Mouse (Mus musculus): ENCODE measurements around the gene Nlrp6. TPM values are rescaled to one million over a fixed set of nuclear protein-coding genes. Genes with fewer than 3 reads are reported as not detected.

Nlrp6 gene
- polyA plus RNA-seq, 1 experiment from 2014 or later, result 4.8 TPM

- no peak within 1 kb of the TSS for H3K27ac ChIP-seq (replicated peaks)
- no peak within 1 kb of the TSS for H3K4me2 ChIP-seq
- 75% methylated on average over 16 of the region's 16 CpGs for WGBS (ENCODE audit: insufficient replicate concordance)
- H3K4me3 ChIP-seq (replicated peaks), result no peak within 1 kb of the TSS
- H3K9me3 ChIP-seq (replicated peaks), result no peaks in the 10 kb centered on the region
- peaks cover 69% of the 10 kb centered on the region for H3K4me1 ChIP-seq (replicated peaks)
- H3K27me3 ChIP-seq, result no peaks in the 10 kb centered on the region
- no peak for ATAC-seq (ENCODE audit: insufficient read depth)
- H3K36me3 ChIP-seq (replicated peaks), result peaks cover 40% of the 10 kb centered on the region; the same call in 1 of the 2 replicates
- no peak within 1 kb of the TSS for H3K9ac ChIP-seq
These were observed 29.3 kb downstream of the Nlrp6 start, which contains the start of gene Ifitm5 for GRCm38 (mm10) chr7:140949824-140950530. TSS of gene Ifitm5 (minus strand) at chr7:140950291.

- Histone ChIP-seq H3K9me3 (replicated peaks) (no peaks in the 10 kb centered on the region), H3K36me3 (replicated peaks) (peaks cover 35% of the 10 kb centered on the region; the same call in 1 of the 2 replicates), H3K27ac (replicated peaks) (no peak overlapping the region), H3K4me1 (replicated peaks) (peaks cover 73% of the 10 kb centered on the region), H3K4me2 (no peak overlapping the region), H3K9ac (no peak overlapping the region), H3K4me3 (replicated peaks) (no peak overlapping the region), H3K27me3 (no peaks in the 10 kb centered on the region)
- 66% methylated on average over 8 of the region's 8 CpGs for WGBS (ENCODE audit: insufficient replicate concordance)
- ATAC-seq (ENCODE audit: insufficient read depth), result no peak
These were observed 30.3 kb downstream of the Nlrp6 start for GRCm38 (mm10) chr7:140951051-140951450.

- no peak overlapping the region for H3K4me3 ChIP-seq (replicated peaks)
- no peak overlapping the region for H3K9ac ChIP-seq
- no peaks in the 10 kb centered on the region for H3K27me3 ChIP-seq
- peaks cover 28% of the 10 kb centered on the region; the same call in 1 of the 2 replicates for H3K36me3 ChIP-seq (replicated peaks)
- H3K9me3 ChIP-seq (replicated peaks), result no peaks in the 10 kb centered on the region
- H3K4me2 ChIP-seq, result no peak overlapping the region
- H3K4me1 ChIP-seq (replicated peaks), result peaks cover 72% of the 10 kb centered on the region
- WGBS (ENCODE audit: insufficient replicate concordance), result 61% methylated on average over 6 of the region's 6 CpGs
- ATAC-seq (ENCODE audit: insufficient read depth), result no peak
- H3K27ac ChIP-seq (replicated peaks), result no peak overlapping the region
These were observed 31.1 kb downstream of the Nlrp6 start for GRCm38 (mm10) chr7:140951765-140952164.

GRCm38 (mm10) chr7:140952441-140952840 lies 31.7 kb downstream of the Nlrp6 start:
- no peak overlapping the region for H3K27ac ChIP-seq (replicated peaks)
- H3K9me3 ChIP-seq (replicated peaks), result no peaks in the 10 kb centered on the region
- no peak for ATAC-seq (ENCODE audit: insufficient read depth)
- no peak overlapping the region for H3K4me3 ChIP-seq (replicated peaks)
- peaks cover 69% of the 10 kb centered on the region for H3K4me1 ChIP-seq (replicated peaks)
- H3K4me2 ChIP-seq, result no peak overlapping the region
- WGBS (ENCODE audit: insufficient replicate concordance), result 67% methylated on average over 7 of the region's 7 CpGs
- H3K9ac ChIP-seq, result no peak overlapping the region
- H3K36me3 ChIP-seq (replicated peaks), result peaks cover 28% of the 10 kb centered on the region; the same call in 1 of the 2 replicates
- H3K27me3 ChIP-seq, result no peaks in the 10 kb centered on the region

GRCm38 (mm10) chr7:140953133-140953532 lies 32.4 kb downstream of the Nlrp6 start:
- no peak overlapping the region for H3K9ac ChIP-seq
- 46% methylated on average over 11 of the region's 11 CpGs for WGBS (ENCODE audit: insufficient replicate concordance)
- ATAC-seq (ENCODE audit: insufficient read depth), result no peak
- H3K27ac ChIP-seq (replicated peaks), result no peak overlapping the region
- H3K9me3 ChIP-seq (replicated peaks), result no peaks in the 10 kb centered on the region
- H3K4me2 ChIP-seq, result no peak overlapping the region; the same call in 1 of the 2 replicates
- peaks cover 23% of the 10 kb centered on the region; the same call in 1 of the 2 replicates for H3K36me3 ChIP-seq (replicated peaks)
- peaks cover 62% of the 10 kb centered on the region for H3K4me1 ChIP-seq (replicated peaks)
- no peak overlapping the region for H3K4me3 ChIP-seq (replicated peaks)
- no peaks in the 10 kb centered on the region for H3K27me3 ChIP-seq

GRCm38 (mm10) chr7:140953800-140954732 lies 33.4 kb downstream of the Nlrp6 start:
- Histone ChIP-seq H3K9ac (peak overlapping the region; percentile 2; the same call in 1 of the 2 replicates), H3K27ac (replicated peaks) (peak overlapping the region; percentile 66)

GRCm38 (mm10) chr7:140954733-140955071 lies 34.0 kb downstream of the Nlrp6 start:
- H3K4me1 ChIP-seq (replicated peaks), result peaks cover 62% of the 10 kb centered on the region
- no peaks in the 10 kb centered on the region for H3K27me3 ChIP-seq
- peak overlapping the region; percentile 66 for H3K27ac ChIP-seq (replicated peaks)
- ATAC-seq (ENCODE audit: insufficient read depth), result no peak
- H3K9ac ChIP-seq, result 0 out of 2 replicates have a peak overlapping the region, but pooled peaks have one; percentile 2
- peak overlapping the region; percentile 56 for H3K4me3 ChIP-seq (replicated peaks)
- H3K9me3 ChIP-seq (replicated peaks), result no peaks in the 10 kb centered on the region
- peak overlapping the region; percentile 65 for H3K4me2 ChIP-seq
- H3K36me3 ChIP-seq (replicated peaks), result peaks cover 10% of the 10 kb centered on the region; the same call in 1 of the 2 replicates
- WGBS (ENCODE audit: insufficient replicate concordance), result 5% methylated on average over 9 of the region's 9 CpGs

More at GRCm38 (mm10) chr7:140953800-140954732, 33.4 kb downstream of the Nlrp6 start:
- Histone ChIP-seq H3K36me3 (replicated peaks) (peaks cover 16% of the 10 kb centered on the region; the same call in 1 of the 2 replicates), H3K4me3 (replicated peaks) (peak overlapping the region; percentile 56), H3K9me3 (replicated peaks) (no peaks in the 10 kb centered on the region), H3K27me3 (no peaks in the 10 kb centered on the region), H3K4me2 (peak overlapping the region; percentile 65), H3K4me1 (replicated peaks) (peaks cover 62% of the 10 kb centered on the region)
- no peak for ATAC-seq (ENCODE audit: insufficient read depth)
- WGBS (ENCODE audit: insufficient replicate concordance), result 33% methylated on average over 15 of the region's 15 CpGs

GRCm38 (mm10) chr7:140955342-140955741 lies 34.6 kb downstream of the Nlrp6 start:
- peak; percentile 29 for ATAC-seq (ENCODE audit: insufficient read depth)
- peak overlapping the region; percentile 77 for H3K27ac ChIP-seq (replicated peaks)
- peak overlapping the region; percentile 37; the same call in 1 of the 2 replicates for H3K9ac ChIP-seq
- 0 out of 2 replicates have a peak, but pooled peaks cover 4% of the 10 kb centered on the region for H3K36me3 ChIP-seq (replicated peaks)
- H3K4me2 ChIP-seq, result peak overlapping the region; percentile 65
- 1% methylated on average over 17 of the region's 17 CpGs for WGBS (ENCODE audit: insufficient replicate concordance)
- H3K27me3 ChIP-seq, result no peaks in the 10 kb centered on the region
- H3K9me3 ChIP-seq (replicated peaks), result no peaks in the 10 kb centered on the region
- H3K4me3 ChIP-seq (replicated peaks), result peak overlapping the region; percentile 56
- H3K4me1 ChIP-seq (replicated peaks), result peaks cover 60% of the 10 kb centered on the region

GRCm38 (mm10) chr7:140955758-140956555 lies 35.3 kb downstream of the Nlrp6 start, which contains the start of the genes Gm45717 and Ifitm2:
TSS of gene Gm45717 (minus strand) at chr7:140955937.
TSS of gene Ifitm2 (minus strand) at chr7:140955987.
- Histone ChIP-seq H3K9ac (peak within 1 kb of the TSS; percentile 37; the same call in 1 of the 2 replicates), H3K4me3 (replicated peaks) (peak within 1 kb of the TSS; percentile 56)
- WGBS (ENCODE audit: insufficient replicate concordance), result 13% methylated on average over 11 of the region's 11 CpGs

GRCm38 (mm10) chr7:140956556-140956869 lies 35.8 kb downstream of the Nlrp6 start:
- Histone ChIP-seq H3K36me3 (replicated peaks) (0 out of 2 replicates have a peak, but pooled peaks cover 4% of the 10 kb centered on the region), H3K4me1 (replicated peaks) (peaks cover 49% of the 10 kb centered on the region), H3K4me3 (replicated peaks) (no peak overlapping the region), H3K9me3 (replicated peaks) (no peaks in the 10 kb centered on the region), H3K27ac (replicated peaks) (peak overlapping the region; percentile 77), H3K4me2 (peak overlapping the region; percentile 65; the same call in 1 of the 2 replicates), H3K9ac (no peak overlapping the region), H3K27me3 (no peaks in the 10 kb centered on the region)
- no peak for ATAC-seq (ENCODE audit: insufficient read depth)
- WGBS (ENCODE audit: insufficient replicate concordance), result 43% methylated on average over 6 of the region's 6 CpGs

More at GRCm38 (mm10) chr7:140955758-140956555, 35.3 kb downstream of the Nlrp6 start, which contains the start of the genes Gm45717 and Ifitm2:
- no peaks in the 10 kb centered on the region for H3K27me3 ChIP-seq
- peak; percentile 70 for ATAC-seq (ENCODE audit: insufficient read depth)
- peak within 1 kb of the TSS; percentile 65 for H3K4me2 ChIP-seq
- peaks cover 54% of the 10 kb centered on the region for H3K4me1 ChIP-seq (replicated peaks)
- peak within 1 kb of the TSS; percentile 77 for H3K27ac ChIP-seq (replicated peaks)
- H3K9me3 ChIP-seq (replicated peaks), result no peaks in the 10 kb centered on the region
- H3K36me3 ChIP-seq (replicated peaks), result 0 out of 2 replicates have a peak, but pooled peaks cover 4% of the 10 kb centered on the region
